ENCODE assay signal across 8 mouse cellular contexts in the genomic region with DNA sequence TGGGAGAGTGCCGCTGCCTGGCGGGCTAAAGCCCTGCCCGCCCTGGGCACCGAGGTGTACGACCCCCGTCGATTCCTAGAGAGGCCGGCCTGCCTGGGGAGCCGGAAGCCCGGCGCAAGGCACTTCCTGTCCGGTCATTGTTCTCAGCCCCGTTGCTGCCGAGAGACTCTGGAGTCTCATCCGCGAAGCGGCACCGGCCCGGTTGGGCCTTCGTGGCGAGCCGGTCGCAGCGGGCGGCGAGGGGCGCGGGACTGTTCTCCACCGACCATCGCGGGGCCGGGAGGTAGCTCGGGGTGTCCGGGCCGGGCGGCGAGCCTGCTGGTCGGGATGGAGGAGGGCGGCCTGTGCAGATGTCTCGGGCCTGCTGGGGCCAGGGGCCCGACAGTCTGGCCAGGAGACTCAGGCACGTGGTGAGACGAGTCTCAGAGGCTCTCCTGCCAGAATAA. TPM values are rescaled to one million over a fixed set of nuclear protein-coding genes. Genes with fewer than 3 reads are reported as not detected.
A peak's percentile ranks its signal among the peaks of the same experiment; 100 is the strongest.
DNase-seq lines count a peak whose midpoint lies in the region; ATAC-seq and TF ChIP-seq lines count a peak whose summit lies in the region.

Zfp105 (plus strand) TSS at position 137 of the 446 bp plus-strand sequence.

- H3K4me2 ChIP-seq in forebrain, embryonic 16.5 days (ENCODE audit: low read length) = peak within 1 kb of the TSS; percentile 60
- H3K4me2 ChIP-seq in liver, embryonic 13.5 days = peak within 1 kb of the TSS; percentile 76
- H3K4me2 ChIP-seq in neural tube, embryonic 11.5 days (ENCODE audit: low read depth) = peak within 1 kb of the TSS; percentile 60

- no peaks in the 10 kb centered on the region for H3K9me3 ChIP-seq in ES-E14 (ENCODE audit: control insufficient read depth, insufficient read depth, low read depth, low read length)
- H3K9me3 ChIP-seq in forebrain, embryonic 16.5 days (ENCODE audit: control insufficient read depth, low read length) = no peaks in the 10 kb centered on the region
- H3K9me3 ChIP-seq in liver, embryonic 13.5 days (replicated peaks) = no peaks in the 10 kb centered on the region
- H3K9me3 ChIP-seq in neural tube, embryonic 11.5 days (ENCODE audit: control insufficient read depth, low read length) = no peaks in the 10 kb centered on the region

- peak within 1 kb of the TSS; percentile 72 to 100 for H3K4me3 ChIP-seq in ES-E14 (ENCODE audit: insufficient read depth in 1 of 2, low read depth in 1 of 2, low read length in 2 of 2, poor library complexity in 1 of 2, severe bottlenecking in 1 of 2)
- peak within 1 kb of the TSS; percentile 66 for H3K4me3 ChIP-seq in forebrain, embryonic 16.5 days (replicated peaks; ENCODE audit: low read length)
- H3K4me3 ChIP-seq in liver, embryonic 13.5 days (replicated peaks) = peak within 1 kb of the TSS; percentile 65
- H3K4me3 ChIP-seq in neural tube, embryonic 11.5 days (ENCODE audit: low read depth, low read length) = peak within 1 kb of the TSS; percentile 60

- H3K27me3 ChIP-seq in forebrain, embryonic 16.5 days (replicated peaks; ENCODE audit: control insufficient read depth, insufficient read depth, low read length) = no peaks in the 10 kb centered on the region
- peaks cover 29% of the 10 kb centered on the region for H3K27me3 ChIP-seq in liver, embryonic 13.5 days
- H3K27me3 ChIP-seq in neural tube, embryonic 11.5 days (ENCODE audit: control insufficient read depth, insufficient read depth, low read length) = no peaks in the 10 kb centered on the region

- no peaks in the 10 kb centered on the region for H3K4me1 ChIP-seq in ES-E14 (ENCODE audit: control insufficient read depth in 2 of 2, insufficient read depth in 2 of 2, low read length in 2 of 2, poor library complexity in 1 of 2)
- peaks cover 5% of the 10 kb centered on the region for H3K4me1 ChIP-seq in forebrain, embryonic 16.5 days (replicated peaks; ENCODE audit: control insufficient read depth, insufficient read depth, low read length)
- H3K4me1 ChIP-seq in liver, embryonic 13.5 days (replicated peaks) = peaks cover 17% of the 10 kb centered on the region
- H3K4me1 ChIP-seq in neural tube, embryonic 11.5 days (ENCODE audit: control insufficient read depth, insufficient read depth, low read length) = peaks cover 4% of the 10 kb centered on the region; the same call in 1 of the 2 replicates

- H3K36me3 ChIP-seq in ES-E14 (ENCODE audit: control insufficient read depth, insufficient read depth, low read length, poor library complexity, severe bottlenecking) = peaks cover 19% of the 10 kb centered on the region
- peaks cover 30% of the 10 kb centered on the region for H3K36me3 ChIP-seq in forebrain, embryonic 16.5 days (ENCODE audit: control insufficient read depth, insufficient read depth)
- peaks cover 25% of the 10 kb centered on the region for H3K36me3 ChIP-seq in liver, embryonic 13.5 days
- peaks cover 23% of the 10 kb centered on the region for H3K36me3 ChIP-seq in neural tube, embryonic 11.5 days (ENCODE audit: control insufficient read depth, insufficient read depth, low read length)

- DNase-seq in ES-E14 (ENCODE audit: low read depth, low spot score) = peak; percentile 54
- peak; percentile 71 to 77 for DNase-seq in cerebellum, adult 18-20 months
- peak; percentile 75 to 79 for DNase-seq in heart, postnatal 10 days
- DNase-seq in kidney, postnatal 36 days = peak; percentile 64 to 73
- DNase-seq in liver, embryonic 13.5 days = peak; percentile 38
- peak; percentile 91 for DNase-seq in neural tube, embryonic 11.5 days (ENCODE audit: low spot score)
- peak; percentile 46 for DNase-seq in telencephalon, adult 2 months (ENCODE audit: low read depth, low spot score)

- ATAC-seq in forebrain, embryonic 16.5 days = peak; percentile 99
- peak; percentile 68 for ATAC-seq in liver, embryonic 13.5 days (ENCODE audit: low read depth)
- peak; percentile 99 for ATAC-seq in neural tube, embryonic 11.5 days (ENCODE audit: insufficient read depth, low FRiP score, low TSS enrichment)

- in situ Hi-C loops in ES-E14 (cut with MboI; ENCODE audit: low sequenced_read_pairs in 2 of 2, unreplicated experiment in 2 of 2) = no loop called here

- under 1% methylated on average over 43 of the region's 43 CpGs for WGBS in forebrain, embryonic 16.5 days
- WGBS in liver, embryonic 13.5 days (ENCODE audit: insufficient replicate concordance) = under 1% methylated on average over 43 of the region's 43 CpGs
- under 1% methylated on average over 42 of the region's 43 CpGs for WGBS in neural tube, embryonic 11.5 days

- peak within 1 kb of the TSS; percentile 49; the same call in 1 of the 2 replicates for H3K27ac ChIP-seq in ES-E14 (ENCODE audit: insufficient read depth, low read depth, low read length, poor library complexity, severe bottlenecking)
- H3K27ac ChIP-seq in forebrain, embryonic 16.5 days (ENCODE audit: low read length) = peak within 1 kb of the TSS; percentile 69; the same call in 1 of the 2 replicates
- H3K27ac ChIP-seq in liver, embryonic 13.5 days = no peak within 1 kb of the TSS
- H3K27ac ChIP-seq in neural tube, embryonic 11.5 days (ENCODE audit: low read depth, low read length) = peak within 1 kb of the TSS; percentile 65; the same call in 1 of the 2 replicates

- peak within 1 kb of the TSS; percentile 100 for H3K9ac ChIP-seq in ES-E14 (ENCODE audit: insufficient read depth, low read depth, low read length, poor library complexity, severe bottlenecking)
- peak within 1 kb of the TSS; percentile 88 for H3K9ac ChIP-seq in forebrain, embryonic 16.5 days (replicated peaks; ENCODE audit: low read depth, low read length)
- H3K9ac ChIP-seq in liver, embryonic 13.5 days = peak within 1 kb of the TSS; percentile 75
- peak within 1 kb of the TSS; percentile 94 for H3K9ac ChIP-seq in neural tube, embryonic 11.5 days (ENCODE audit: low read length)

- intact Hi-C loops in heart, postnatal 10 days (cut with DNase I) = loop anchor here (2.0 to 5.0 kb wide), 2 partner anchors 28 to 56 kb away; partner anchors contain the start of genes 1110059G10Rik, Kif15 and Zfp445

TF ChIP-seq in ES-E14, 5 proteins besides CTCF, POLR2A, EP300 and RAD21:
- no peak for TF ChIP-seq MAFK (IDR thresholded peaks at IDR 0.05; ENCODE audit: insufficient read depth, low read depth, low read length)
- TF ChIP-seq HCFC1 (IDR thresholded peaks at IDR 0.05; ENCODE audit: borderline replicate concordance, insufficient read depth, low read length) = peak; percentile 66; the same call in 1 of the 2 replicates

RNA-seq across cellular contexts. Expression of gene Zfp105, which starts in this region (rescaled TPM):
- 13.5 and 16.8 TPM in 2 replicates for total RNA-seq in ES-E14 (2012; rRNA removed)
- 20.8 and 23.1 TPM in 2 replicates for polyA plus RNA-seq in forebrain, embryonic 16.5 days (2015; fragmentation: Nextera tagmentation; extraction: Ambion mirVana)
- total RNA-seq in heart, postnatal 10 days (2021) = 1 to 10 TPM; 5.6 to 6.9 TPM
- 2.5 and 3.0 TPM in 2 replicates for polyA plus RNA-seq in liver, embryonic 13.5 days (2015; fragmentation: Nextera tagmentation; extraction: Ambion mirVana)
- polyA plus RNA-seq in neural tube, embryonic 11.5 days (2014; fragmentation: Nextera tagmentation; extraction: Ambion mirVana) = 35.3 and 36.7 TPM in 2 replicates

Comparison
In these comparisons a context has a peak if more than half of its experiments do, and no peak if none do; other contexts are left out.
1. DNase-seq: peak in every context shown above with its lines; median percentile 91 in neural tube, embryonic 11.5 days; 77 in heart, postnatal 10 days; 74 in cerebellum, adult 18-20 months; 68 in kidney, postnatal 36 days; 54 in ES-E14; 46 in telencephalon, adult 2 months; 38 in liver, embryonic 13.5 days.